Mouse (Mus musculus): ENCODE data around the gene Ints1. TPM values are rescaled to one million over a fixed set of nuclear protein-coding genes. Genes with fewer than 3 reads are reported as not detected.
"Not testable (repeated sequence)": the region's sequence is repeated elsewhere in the genome, so short reads cannot be mapped to it uniquely, and the experiment has no call there.

The Ints1 gene
- polyA plus RNA-seq, 1 experiment from 2014 or later = 14.7 TPM

DNA sequence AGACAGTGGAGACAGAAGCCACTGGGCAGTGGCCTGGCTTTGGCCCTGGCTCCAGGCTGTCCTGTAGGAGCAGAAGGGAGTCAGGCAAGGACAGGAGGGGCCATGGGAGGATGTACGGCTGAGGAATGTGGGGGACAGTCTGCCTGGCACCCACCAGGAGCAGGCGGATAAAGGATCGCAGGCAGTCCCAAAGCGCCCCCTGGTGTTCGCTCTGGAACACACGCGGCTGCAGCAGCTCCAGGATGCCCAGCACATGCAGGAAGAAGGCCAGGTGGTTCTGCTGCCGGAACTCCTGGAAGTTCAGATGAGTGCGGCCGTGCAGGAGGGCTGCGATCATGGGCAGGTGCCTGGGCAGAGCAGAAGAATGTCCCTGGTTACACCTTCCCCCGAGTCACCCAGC is 20.7 kb downstream of the Ints1 start:
- Histone ChIP-seq H3K36me3 (ENCODE audit: inconsistent target) (peaks cover 41% of the 10 kb centered on the region), H3K4me3 (ENCODE audit: inconsistent target) (no peak overlapping the region), H3K27ac (no peak overlapping the region), H3K79me2 (ENCODE audit: inconsistent target) (no peaks in the 10 kb centered on the region)
- 53% methylated on average over 12 of the region's 12 CpGs for WGBS (ENCODE audit: missing documents)

DNA sequence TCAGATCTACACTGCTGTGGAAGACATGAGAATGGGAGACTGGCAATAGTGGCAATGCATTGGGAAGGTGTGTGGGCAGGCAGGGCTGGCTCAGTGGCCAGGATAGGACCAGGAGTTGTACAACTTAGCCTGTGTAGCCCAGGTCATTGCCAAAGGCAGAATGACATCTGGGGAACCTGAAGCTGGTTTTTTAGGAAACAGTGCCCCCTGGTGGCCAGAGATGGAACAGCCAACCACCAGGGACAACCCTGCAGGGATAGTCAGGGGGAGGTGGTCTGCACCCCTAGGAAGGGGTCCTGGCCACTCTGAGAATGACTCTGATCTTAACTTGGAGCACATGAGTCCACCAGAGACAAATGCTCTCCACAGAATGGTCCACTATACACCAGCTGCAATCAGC is 24.9 kb downstream of the Ints1 start:
- H3K36me3 ChIP-seq (ENCODE audit: inconsistent target) = peaks cover 19% of the 10 kb centered on the region; the same call in 1 of the 2 replicates
- H3K4me3 ChIP-seq (ENCODE audit: inconsistent target) = no peak overlapping the region
- no peak overlapping the region for H3K27ac ChIP-seq
- H3K79me2 ChIP-seq (ENCODE audit: inconsistent target) = no peaks in the 10 kb centered on the region

DNA sequence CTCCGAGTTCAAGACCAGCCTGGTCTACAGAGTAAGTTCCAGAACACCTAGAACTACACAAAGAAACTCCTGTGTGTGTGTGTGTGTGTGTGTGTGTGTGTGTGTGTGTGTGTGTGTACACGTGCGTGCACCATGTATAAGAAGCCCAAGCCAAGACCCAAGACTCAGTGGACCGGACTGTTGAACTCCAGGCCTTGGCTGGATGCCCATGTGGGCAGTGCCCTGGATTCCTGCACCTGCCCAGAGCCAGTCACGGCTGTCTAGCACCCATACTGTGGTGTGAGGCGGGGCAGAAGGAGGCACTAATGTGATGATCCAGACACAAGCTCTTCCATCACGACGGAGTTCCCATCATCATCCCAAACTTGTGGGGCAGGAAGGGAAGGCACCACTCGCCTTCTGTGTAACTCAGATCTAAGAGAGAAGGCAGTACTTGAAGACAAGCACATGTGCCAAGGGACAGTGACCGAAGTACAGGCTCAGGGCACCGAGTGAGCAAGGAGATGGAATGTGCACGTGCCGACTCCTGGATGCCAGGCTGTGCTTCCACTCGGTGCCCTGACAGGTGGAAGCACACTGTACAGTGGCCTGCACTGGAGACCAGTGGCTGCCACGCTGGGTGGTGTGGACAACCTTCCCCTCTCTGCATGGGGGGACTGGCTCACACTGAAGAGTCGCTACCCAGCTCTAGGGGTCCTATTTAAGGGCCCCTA is 25.9 kb downstream of the Ints1 start:
- H3K27ac ChIP-seq = no peak overlapping the region
- H3K36me3 ChIP-seq (ENCODE audit: inconsistent target) = peaks cover 18% of the 10 kb centered on the region; the same call in 1 of the 2 replicates
- no peaks in the 10 kb centered on the region for H3K79me2 ChIP-seq (ENCODE audit: inconsistent target)
- 94% methylated on average over 15 of the region's 16 CpGs for WGBS (ENCODE audit: missing documents)
- H3K4me3 ChIP-seq (ENCODE audit: inconsistent target) = no peak overlapping the region

DNA sequence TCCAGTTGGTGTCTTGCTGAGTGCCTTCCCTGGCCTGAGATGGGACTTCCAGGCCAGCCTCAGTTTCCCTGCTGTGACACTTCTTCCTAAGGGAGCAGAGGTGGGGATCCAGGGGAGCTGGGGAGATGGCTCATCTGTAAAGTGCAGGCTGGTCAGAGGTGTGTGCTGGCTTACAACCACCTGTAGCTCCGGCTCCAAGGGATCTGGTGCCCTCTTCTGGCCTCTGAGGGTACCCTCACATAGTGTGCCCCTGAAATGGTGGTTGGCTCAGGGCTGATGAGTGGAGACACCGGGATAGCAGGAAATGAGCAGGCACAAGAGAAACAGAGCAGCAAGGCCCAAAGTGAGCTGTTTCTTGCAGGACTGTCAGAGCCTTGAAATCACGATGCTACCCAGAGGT is 29.7 kb downstream of the Ints1 start:
- peaks cover under 1% of the 10 kb centered on the region; the same call in 1 of the 2 replicates for H3K36me3 ChIP-seq (ENCODE audit: inconsistent target)
- no peak overlapping the region for H3K4me3 ChIP-seq (ENCODE audit: inconsistent target)
- H3K27ac ChIP-seq = no peak overlapping the region
- no peaks in the 10 kb centered on the region for H3K79me2 ChIP-seq (ENCODE audit: inconsistent target)
- 5% methylated on average over 3 of the region's 3 CpGs for WGBS (ENCODE audit: missing documents)

DNA sequence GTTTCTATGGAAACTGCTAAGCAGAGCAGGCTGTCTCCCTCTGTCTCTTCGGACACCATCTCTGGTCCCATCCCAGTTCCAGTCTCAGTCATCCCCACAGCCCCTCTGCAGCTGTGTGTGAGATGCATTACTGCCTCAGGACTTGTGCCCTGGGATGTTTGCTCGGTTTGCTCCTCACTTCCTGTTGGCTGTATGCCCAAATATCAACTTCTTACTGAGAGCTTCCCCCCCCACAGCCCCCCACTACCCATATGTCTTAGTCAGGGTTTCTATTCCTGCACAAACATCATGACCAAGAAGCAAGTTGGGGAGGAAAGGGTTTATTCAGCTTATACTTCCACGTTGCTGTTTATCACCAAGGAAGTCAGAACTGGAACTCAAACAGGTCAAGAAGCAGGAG is 32.8 kb downstream of the Ints1 start:
- not testable (repeated sequence) for H3K27ac ChIP-seq; H3K79me2 ChIP-seq (ENCODE audit: inconsistent target); H3K36me3 ChIP-seq (ENCODE audit: inconsistent target); H3K4me3 ChIP-seq (ENCODE audit: inconsistent target)
- 45% methylated on average over 2 of the region's 3 CpGs for WGBS (ENCODE audit: missing documents)

DNA sequence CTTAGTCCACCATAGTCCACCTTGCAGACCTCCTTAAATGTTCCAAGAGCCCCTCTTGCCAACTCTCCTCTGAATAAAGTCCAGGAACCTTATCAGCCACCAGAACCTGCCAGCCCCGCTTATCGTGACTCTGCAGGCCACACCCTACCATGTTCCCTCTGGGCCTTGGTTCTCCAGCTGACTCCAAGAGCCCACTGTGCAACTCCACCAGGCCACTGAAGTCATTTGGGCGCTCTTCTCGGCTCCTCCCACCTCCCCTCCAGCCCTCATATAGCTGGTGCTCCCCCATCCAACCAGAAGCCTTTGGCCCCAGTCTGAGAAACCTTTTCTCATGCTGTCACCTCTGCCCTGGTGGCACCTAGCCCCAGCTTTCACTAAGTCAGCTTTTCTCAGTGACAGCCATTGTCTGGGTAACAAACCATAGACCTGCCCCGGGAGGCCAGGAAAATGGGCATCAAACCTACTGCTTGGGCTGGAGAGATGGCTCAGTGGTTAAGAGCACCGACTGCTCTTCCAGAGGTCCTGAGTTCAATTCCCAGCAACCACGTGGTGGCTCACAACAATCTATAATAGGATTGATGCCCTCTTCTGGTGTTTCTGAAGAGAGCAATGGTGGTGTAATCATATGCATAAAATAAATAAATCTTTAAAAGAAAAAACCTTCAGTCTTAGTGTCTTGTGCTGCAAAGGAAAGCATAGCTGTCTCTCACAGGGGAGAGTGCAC is 36.7 kb downstream of the Ints1 start:
- peaks cover 13% of the 10 kb centered on the region for H3K79me2 ChIP-seq (ENCODE audit: inconsistent target)
- no peaks in the 10 kb centered on the region for H3K36me3 ChIP-seq (ENCODE audit: inconsistent target)
- WGBS (ENCODE audit: missing documents) = 96% methylated on average over 7 of the region's 7 CpGs
- H3K4me3 ChIP-seq (ENCODE audit: inconsistent target) = no peak overlapping the region
- no peak overlapping the region for H3K27ac ChIP-seq

DNA sequence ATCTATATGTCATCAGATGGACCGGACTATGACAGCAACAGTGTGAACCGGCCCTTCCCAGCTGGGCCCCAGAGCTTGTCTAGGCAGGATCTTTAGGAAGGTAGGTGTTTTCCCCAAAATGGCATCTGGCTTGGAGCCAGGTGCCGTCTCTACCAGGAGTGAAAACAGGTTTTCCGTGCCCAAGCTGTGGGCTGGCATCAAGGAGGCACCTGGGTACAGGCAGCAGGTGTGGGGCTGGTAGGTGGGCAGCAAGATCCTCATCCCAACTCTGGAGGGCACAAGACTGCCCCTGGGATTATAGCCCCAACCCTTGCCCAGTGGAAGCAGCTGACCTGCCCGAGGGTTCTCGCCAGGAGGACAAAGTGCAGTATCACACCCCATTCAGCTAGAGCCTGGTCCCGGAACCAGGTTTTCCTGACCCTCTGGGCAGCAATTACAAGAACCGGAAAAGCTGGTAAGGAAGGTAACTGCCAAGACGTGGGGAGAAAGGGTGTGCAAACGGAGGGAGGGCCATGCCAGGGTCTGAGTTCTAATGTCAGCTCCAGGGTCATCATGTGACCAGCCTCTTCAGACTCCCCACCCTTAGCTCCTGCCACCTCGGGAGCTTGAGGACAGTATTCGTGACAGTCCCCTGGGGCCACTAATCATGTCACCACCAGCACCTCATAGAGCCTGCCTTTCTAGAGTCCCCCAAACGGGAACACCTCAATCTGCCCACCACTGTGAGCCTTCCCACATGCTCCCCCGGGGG is 37.5 kb downstream of the Ints1 start:
- no peak overlapping the region for H3K4me3 ChIP-seq (ENCODE audit: inconsistent target)
- 92% methylated on average over 14 of the region's 14 CpGs for WGBS (ENCODE audit: missing documents)
- H3K36me3 ChIP-seq (ENCODE audit: inconsistent target) = no peaks in the 10 kb centered on the region
- H3K27ac ChIP-seq = no peak overlapping the region
- H3K79me2 ChIP-seq (ENCODE audit: inconsistent target) = peaks cover 20% of the 10 kb centered on the region

DNA sequence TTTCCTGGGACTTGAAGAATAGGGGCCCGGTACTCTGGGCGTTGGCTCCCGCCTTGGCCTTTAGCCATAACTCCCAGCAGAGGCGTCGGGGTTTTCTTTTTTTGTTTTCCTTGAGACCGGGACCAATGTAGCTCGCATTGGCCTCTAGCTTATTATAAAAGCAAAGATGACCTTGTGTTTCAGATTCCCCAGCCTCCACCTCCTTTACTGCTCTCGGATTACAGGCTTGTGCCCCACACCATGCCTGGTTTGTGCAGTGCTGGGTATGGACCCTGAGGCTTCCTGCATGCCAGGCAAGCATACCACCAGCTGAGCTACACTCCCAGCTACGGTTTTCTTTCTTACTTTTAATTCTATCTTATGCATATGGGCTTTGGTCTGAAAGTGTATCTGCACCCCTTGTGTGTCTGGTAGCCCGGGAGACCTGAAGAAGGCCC is 39.0 kb downstream of the Ints1 start:
- peaks cover 34% of the 10 kb centered on the region for H3K79me2 ChIP-seq (ENCODE audit: inconsistent target)
- H3K4me3 ChIP-seq (ENCODE audit: inconsistent target) = no peak overlapping the region
- WGBS (ENCODE audit: missing documents) = 21% methylated on average over 10 of the region's 10 CpGs
- peak overlapping the region; percentile 28; the same call in 1 of the 2 replicates for H3K27ac ChIP-seq
- no peaks in the 10 kb centered on the region for H3K36me3 ChIP-seq (ENCODE audit: inconsistent target)

DNA sequence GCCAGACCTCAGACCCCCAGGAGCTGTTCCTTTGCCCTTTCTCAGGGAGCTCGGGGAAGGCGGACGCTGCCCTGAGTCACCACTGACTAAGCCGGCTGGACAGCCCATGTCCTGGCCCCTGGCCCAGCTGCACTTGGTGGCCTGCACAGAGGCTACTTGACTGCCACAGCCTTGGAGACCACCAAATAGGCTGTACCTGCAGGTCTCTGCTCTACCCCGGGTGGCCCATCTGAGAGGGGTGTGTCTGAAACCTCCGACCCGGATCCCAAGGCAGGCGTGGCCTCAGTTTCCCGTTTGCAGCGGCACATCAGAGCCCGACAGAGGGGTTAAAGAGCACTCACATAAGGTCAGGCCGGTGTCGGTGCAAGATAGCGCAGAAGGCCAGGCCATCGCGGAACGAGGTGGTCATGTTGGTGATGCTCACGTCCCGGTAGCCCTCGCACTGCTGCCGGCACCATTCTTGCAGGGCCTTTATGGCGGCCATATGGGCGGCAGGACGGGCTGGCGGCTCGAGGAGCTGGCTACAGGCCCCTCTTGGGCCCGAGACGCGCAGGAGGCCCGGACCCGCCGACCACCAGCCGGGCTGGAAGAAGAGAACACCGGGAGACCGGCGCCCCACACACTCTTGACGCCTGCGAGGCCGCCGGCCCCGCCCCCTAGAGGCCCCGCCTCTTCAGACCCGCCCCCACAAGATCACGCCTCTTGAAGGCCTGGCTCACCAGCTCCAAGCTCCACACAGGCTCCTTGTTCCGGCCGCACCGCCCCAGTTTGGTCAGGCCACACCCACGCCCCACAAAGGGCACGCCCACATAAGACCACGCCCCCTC is 39.6 kb downstream of the Ints1 start, which contains the start of gene Micall2:
TSS of gene Micall2 (minus strand) at position 660 of the 827 bp plus-strand sequence.
- WGBS (ENCODE audit: missing documents) = 3% methylated on average over 38 of the region's 50 CpGs
- Histone ChIP-seq H3K27ac (peak within 1 kb of the TSS; percentile 66), H3K4me3 (ENCODE audit: inconsistent target) (peak within 1 kb of the TSS; percentile 57), H3K36me3 (ENCODE audit: inconsistent target) (no peaks in the 10 kb centered on the region), H3K79me2 (ENCODE audit: inconsistent target) (peaks cover 40% of the 10 kb centered on the region)

DNA sequence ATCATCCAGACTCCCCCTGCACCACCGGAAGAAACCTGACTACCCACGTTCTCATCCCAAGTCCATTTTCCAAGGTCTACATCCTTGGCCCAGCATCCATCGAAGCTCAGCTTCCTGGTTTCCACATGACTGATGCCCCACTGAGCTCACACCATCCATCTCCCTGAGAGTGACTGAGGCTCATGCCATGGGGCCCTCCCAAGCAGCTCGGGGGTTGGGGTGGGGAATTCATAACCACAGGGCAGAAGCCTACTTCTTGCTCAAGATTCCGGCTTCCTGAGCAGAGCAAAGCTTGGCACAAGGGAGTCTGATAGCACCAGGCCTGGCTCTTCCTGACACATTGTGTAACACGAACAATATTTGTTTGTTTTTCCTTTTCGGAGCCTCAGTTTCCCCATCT is 40.7 kb downstream of the Ints1 start:
- peak overlapping the region; percentile 57 for H3K4me3 ChIP-seq (ENCODE audit: inconsistent target)
- 14% methylated on average over 7 of the region's 7 CpGs for WGBS (ENCODE audit: missing documents)
- H3K36me3 ChIP-seq (ENCODE audit: inconsistent target) = no peaks in the 10 kb centered on the region
- H3K79me2 ChIP-seq (ENCODE audit: inconsistent target) = peaks cover 52% of the 10 kb centered on the region
- peak overlapping the region; percentile 66 for H3K27ac ChIP-seq

DNA sequence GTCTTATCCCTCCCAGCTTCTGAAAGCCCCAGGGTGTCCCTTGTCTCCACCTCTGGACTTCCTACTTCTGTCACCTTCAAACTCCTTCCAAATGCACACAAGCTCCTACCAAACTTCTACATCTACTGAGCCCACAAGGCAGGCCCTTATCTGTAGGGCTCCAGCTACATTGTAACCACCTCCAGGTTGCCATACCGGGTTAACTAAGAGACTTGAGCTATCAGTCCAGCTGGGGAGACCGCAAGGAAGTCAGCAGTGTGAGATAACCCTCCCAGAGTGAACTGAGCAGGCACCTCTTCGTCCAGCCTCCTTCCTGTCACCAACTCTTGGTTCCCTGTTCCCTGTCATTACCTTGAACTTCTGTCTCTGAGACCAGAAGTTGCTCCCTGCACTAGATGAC is 41.5 kb downstream of the Ints1 start:
- 11% methylated on average over 3 of the region's 3 CpGs for WGBS (ENCODE audit: missing documents)
- H3K27ac ChIP-seq = peak overlapping the region; percentile 66
- H3K4me3 ChIP-seq (ENCODE audit: inconsistent target) = peak overlapping the region; percentile 57; the same call in 1 of the 2 replicates

DNA sequence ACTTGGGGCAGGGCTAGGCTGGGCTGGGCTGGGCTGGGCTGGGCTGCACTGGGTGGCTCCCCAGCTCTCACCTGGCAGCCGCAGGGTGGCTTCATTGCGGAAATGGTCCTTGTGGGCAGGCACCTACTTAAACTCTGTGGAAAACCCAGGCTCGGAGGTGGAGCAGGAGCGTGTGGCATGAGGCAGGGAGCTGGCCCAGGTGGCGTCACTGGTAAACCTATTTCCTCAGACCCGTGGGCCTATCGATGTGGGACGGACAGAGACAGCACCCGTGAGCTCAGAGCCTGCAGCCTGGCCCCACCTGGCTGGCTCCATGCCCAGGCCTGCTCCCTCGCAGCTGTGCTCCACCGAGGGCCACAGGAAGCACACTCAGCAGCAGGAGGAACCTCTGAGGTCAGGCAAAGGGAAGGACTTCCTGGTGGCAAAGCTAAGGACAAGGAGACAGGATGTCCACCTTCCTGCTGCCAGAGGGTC is 42.8 kb downstream of the Ints1 start:
- 21% methylated on average over 10 of the region's 11 CpGs for WGBS (ENCODE audit: missing documents)
- H3K36me3 ChIP-seq (ENCODE audit: inconsistent target) = no peaks in the 10 kb centered on the region
- no peak overlapping the region for H3K4me3 ChIP-seq (ENCODE audit: inconsistent target)
- H3K27ac ChIP-seq = peak overlapping the region; percentile 66; the same call in 1 of the 2 replicates
- peaks cover 73% of the 10 kb centered on the region for H3K79me2 ChIP-seq (ENCODE audit: inconsistent target)

More for the DNA sequence above, 41.5 kb downstream of the Ints1 start:
- Histone ChIP-seq H3K36me3 (ENCODE audit: inconsistent target) (no peaks in the 10 kb centered on the region), H3K79me2 (ENCODE audit: inconsistent target) (peaks cover 59% of the 10 kb centered on the region)

DNA sequence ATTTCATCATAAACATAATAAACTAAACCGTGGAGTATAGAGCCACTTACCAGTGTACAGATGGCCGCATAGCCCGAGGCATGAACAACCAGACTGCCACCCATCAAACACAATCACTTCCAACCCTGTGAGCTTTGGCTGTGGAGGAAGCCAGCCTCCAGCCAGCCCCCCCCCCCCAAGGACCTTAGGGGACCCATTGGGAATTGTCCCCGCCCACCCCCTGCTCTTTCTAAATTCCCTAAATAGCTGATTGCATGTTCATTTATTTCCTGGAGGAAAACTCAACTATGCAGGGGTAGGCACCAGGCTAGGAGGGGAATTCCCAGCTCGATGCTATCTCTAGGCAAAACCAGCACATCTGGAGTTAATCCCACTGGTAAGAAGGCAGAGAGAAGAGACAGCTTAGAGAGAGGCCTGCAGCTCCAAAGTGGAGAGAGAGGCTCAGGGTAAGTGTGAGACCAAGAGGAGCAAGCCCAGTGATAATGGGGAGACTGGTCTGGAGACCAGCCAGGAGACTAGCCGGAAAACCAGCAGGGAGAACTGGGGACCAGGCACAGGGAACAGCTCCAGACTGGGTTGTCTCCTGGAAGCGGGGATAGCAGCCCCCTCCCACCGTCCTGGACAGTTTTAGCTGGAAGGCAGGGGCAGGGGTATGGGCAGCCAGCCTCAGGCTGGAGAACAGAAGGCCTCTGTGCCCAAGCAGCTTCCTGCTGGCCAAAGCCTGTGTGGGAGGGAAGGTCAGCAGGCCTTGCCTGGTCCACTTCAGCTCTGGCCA is 44.6 kb downstream of the Ints1 start:
- Histone ChIP-seq H3K4me3 (ENCODE audit: inconsistent target) (no peak overlapping the region), H3K79me2 (ENCODE audit: inconsistent target) (peaks cover 75% of the 10 kb centered on the region), H3K36me3 (ENCODE audit: inconsistent target) (no peaks in the 10 kb centered on the region), H3K27ac (no peak overlapping the region)
- WGBS (ENCODE audit: missing documents) = 96% methylated on average over 8 of the region's 8 CpGs
